Mouse (Mus musculus): Measurements from ENCODE around the gene Slc2a9.

DNA sequence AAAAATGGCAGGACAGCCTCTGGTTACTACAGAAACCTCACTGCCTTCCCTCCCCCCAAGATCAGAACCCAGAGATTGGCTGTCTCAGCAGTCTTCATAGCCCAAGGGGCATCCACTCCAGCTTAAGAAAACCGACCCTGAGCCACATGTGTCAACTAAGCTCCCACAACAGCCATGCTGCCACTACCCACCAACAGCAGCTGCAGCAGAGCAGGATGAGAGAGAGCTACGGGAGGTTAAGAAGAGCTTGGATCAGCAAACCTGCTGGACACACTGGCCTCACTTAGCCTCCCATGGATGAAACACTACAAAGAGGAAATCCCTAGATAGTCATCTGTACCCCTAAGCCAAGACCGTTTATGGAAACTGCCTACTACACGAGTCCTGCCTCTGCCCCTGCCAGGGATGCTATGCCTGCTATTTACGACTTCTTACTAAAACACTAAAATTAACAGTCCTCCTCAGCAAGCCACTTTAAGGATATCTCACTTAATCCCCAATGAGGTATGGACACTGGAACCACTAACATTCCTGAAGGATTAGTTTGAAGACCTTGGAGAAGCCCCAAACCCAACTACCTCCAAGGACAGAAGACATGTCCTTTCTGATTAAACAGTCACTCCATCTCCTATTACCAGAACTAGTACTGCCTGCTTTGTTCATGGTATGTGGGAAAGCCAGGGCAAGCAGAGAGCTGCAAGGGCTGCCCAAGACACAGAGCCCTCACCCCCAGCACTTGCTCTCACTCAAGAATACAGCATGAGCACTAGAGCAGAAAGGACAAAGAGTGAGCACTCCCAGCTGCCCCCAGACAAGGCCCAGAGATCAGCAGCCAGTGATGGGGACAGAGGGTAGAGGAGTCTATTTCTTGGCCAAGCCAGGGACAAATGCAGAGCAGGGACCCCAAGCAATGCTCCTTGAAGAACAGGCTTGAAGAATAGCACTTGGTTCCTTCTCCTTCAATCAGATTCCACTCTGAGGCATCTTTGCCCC lies 41.8 kb upstream of the Slc2a9 start:
- TF ChIP-seq CTCF (IDR thresholded peaks at IDR 0.05; ENCODE audit: low read depth) = no peak
- no peak for TF ChIP-seq EP300 (optimal IDR thresholded peaks at IDR 0.05)
